28 mouse cellular contexts compared by ENCODE assay signal in the genomic region with DNA sequence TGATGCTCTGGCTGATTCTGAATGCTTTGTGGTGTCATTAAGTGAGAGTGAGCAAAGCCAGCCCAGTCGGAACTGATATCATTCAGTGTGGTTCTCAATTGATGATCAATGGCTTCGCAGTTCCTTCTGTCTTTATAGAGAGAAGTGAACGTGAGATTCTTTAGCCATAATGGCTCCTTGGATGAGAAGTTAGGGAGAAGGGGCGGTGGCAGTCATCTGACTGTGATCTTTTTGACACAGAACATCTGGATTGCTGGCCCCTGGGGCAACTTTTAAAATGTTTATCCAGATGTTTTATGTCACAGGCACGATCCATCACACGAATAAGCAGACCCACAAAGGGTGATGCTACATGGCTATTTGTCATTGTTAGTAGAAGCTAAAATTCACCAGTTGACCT. TPM values are rescaled to one million over a fixed set of nuclear protein-coding genes. Genes with fewer than 3 reads are reported as not detected.
DNase-seq lines count a peak whose midpoint lies in the region; ATAC-seq lines count a peak whose summit lies in the region.
"Had no signal": no experiment of that assay in that cellular context is flagged by ENCODE, and none has a peak within 500 bp of the region (broad histone marks: within the 10 kb centered on the region; RNA-seq: fewer than 3 reads in every experiment).

No protein-coding gene starts in this region.

- intact Hi-C loops in left cerebral cortex, postnatal 36 days (cut with DNase I): no loop called here

- no peak overlapping the region for H3K9ac ChIP-seq in kidney, embryonic 15.5 days
- H3K9ac ChIP-seq in hindbrain, embryonic 14.5 days: no peak overlapping the region
- H3K9ac ChIP-seq: forebrain, embryonic 13.5 days; heart, embryonic 12.5 days; limb, embryonic 12.5 days; liver, postnatal 0 days; neural tube, embryonic 13.5 days; stomach, embryonic 15.5 days had no signal

- ATAC-seq in kidney, embryonic 15.5 days (replicated peaks; ENCODE audit: low FRiP score): no peak
- ATAC-seq in hindbrain, embryonic 14.5 days (ENCODE audit: low FRiP score): no peak
- ATAC-seq: CD4-positive, CD25-positive, alpha-beta regulatory T cell, adult 4 months; forebrain, embryonic 13.5 days; hindbrain, postnatal 0 days; intestine, postnatal 0 days; liver, postnatal 0 days had no signal

- WGBS in kidney, embryonic 15.5 days: 27% methylated on average over 6 of the region's 6 CpGs
- WGBS in hindbrain, embryonic 14.5 days: 56% methylated on average over 6 of the region's 6 CpGs

- peak overlapping the region; percentile 23 for H3K4me2 ChIP-seq in kidney, embryonic 15.5 days
- no peak overlapping the region for H3K4me2 ChIP-seq in hindbrain, embryonic 14.5 days (replicated peaks)
- H3K4me2 ChIP-seq: forebrain, embryonic 13.5 days; heart, embryonic 12.5 days; limb, embryonic 12.5 days; liver, embryonic 11.5 days; neural tube, embryonic 13.5 days; stomach, embryonic 15.5 days had no signal

- DNase-seq in kidney, adult 8-10 months: no peak
- DNase-seq in embryo, embryonic 10 days (ENCODE audit: low spot score): peak; percentile 20
- DNase-seq in forelimb bud, embryonic 11.5 days (ENCODE audit: low read depth, low spot score): peak; percentile 6
- peak; percentile 14 for DNase-seq in lung, postnatal 14 days
- no peak for DNase-seq in left cerebral cortex, postnatal 36 days (ENCODE audit: low spot score in 2 of 2)
- no peak for DNase-seq in cerebellum, postnatal 14 days
- no peak for DNase-seq in hindbrain, embryonic 14.5 days (ENCODE audit: low spot score)
- DNase-seq: adrenal gland, postnatal 25 days; cerebellum, adult 9-10 months; heart, postnatal 10 days; liver, postnatal 0 days; midbrain, embryonic 14.5 days; thymus, adult 18-20 months; thymus, postnatal 36 days had no signal

- no peaks in the 10 kb centered on the region; the same call in 1 of the 2 replicates for H3K27me3 ChIP-seq in kidney, embryonic 15.5 days
- no peaks in the 10 kb centered on the region for H3K27me3 ChIP-seq in hindbrain, embryonic 14.5 days (ENCODE audit: control insufficient read depth, insufficient read depth, low read length)
- H3K27me3 ChIP-seq: forebrain, embryonic 13.5 days; heart, embryonic 12.5 days; limb, embryonic 12.5 days; megakaryocyte, embryonic 14.5 days; neural tube, embryonic 13.5 days; stomach, embryonic 15.5 days had no signal

- no peaks in the 10 kb centered on the region for H3K36me3 ChIP-seq in kidney, embryonic 15.5 days
- H3K36me3 ChIP-seq in hindbrain, embryonic 14.5 days (replicated peaks; ENCODE audit: control insufficient read depth, insufficient read depth): no peaks in the 10 kb centered on the region
- H3K36me3 ChIP-seq: heart, embryonic 12.5 days; hindbrain, embryonic 10.5 days; limb, embryonic 12.5 days; neural tube, embryonic 13.5 days; stomach, embryonic 15.5 days had no signal

- peaks cover 15% of the 10 kb centered on the region for H3K4me1 ChIP-seq in kidney, embryonic 15.5 days
- no peaks in the 10 kb centered on the region for H3K4me1 ChIP-seq in hindbrain, embryonic 14.5 days (replicated peaks; ENCODE audit: control insufficient read depth, insufficient read depth, low read length)
- H3K4me1 ChIP-seq: forebrain, embryonic 13.5 days; heart, embryonic 12.5 days; hindbrain, embryonic 10.5 days; limb, embryonic 12.5 days; megakaryocyte, embryonic 14.5 days; neural tube, embryonic 13.5 days; stomach, embryonic 15.5 days had no signal

- no peak overlapping the region for H3K4me3 ChIP-seq in kidney, embryonic 15.5 days (replicated peaks)
- no peak overlapping the region for H3K4me3 ChIP-seq in hindbrain, embryonic 14.5 days (replicated peaks; ENCODE audit: low read length)
- H3K4me3 ChIP-seq: forebrain, embryonic 13.5 days; heart, embryonic 12.5 days; hindbrain, embryonic 10.5 days; layer of hippocampus, adult 2 months; limb, embryonic 12.5 days; megakaryocyte, embryonic 14.5 days; neural tube, embryonic 13.5 days; stomach, embryonic 15.5 days had no signal

- no peak overlapping the region for H3K27ac ChIP-seq in kidney, embryonic 15.5 days
- H3K27ac ChIP-seq in hindbrain, embryonic 14.5 days: no peak overlapping the region
- H3K27ac ChIP-seq: forebrain, embryonic 13.5 days; hindbrain, embryonic 10.5 days; hindbrain, postnatal 0 days; layer of hippocampus, adult 2 months; limb, embryonic 12.5 days; neural tube, embryonic 13.5 days; stomach, embryonic 15.5 days had no signal

- no peaks in the 10 kb centered on the region for H3K9me3 ChIP-seq in kidney, embryonic 15.5 days (replicated peaks)
- no peaks in the 10 kb centered on the region for H3K9me3 ChIP-seq in hindbrain, embryonic 14.5 days (ENCODE audit: control insufficient read depth, low read length)
- H3K9me3 ChIP-seq: forebrain, embryonic 13.5 days; heart, embryonic 12.5 days; hindbrain, embryonic 10.5 days; limb, embryonic 12.5 days; megakaryocyte, embryonic 14.5 days; neural tube, embryonic 13.5 days; stomach, embryonic 15.5 days had no signal

RNA-seq across cellular contexts. Expression of gene Cpne4, which starts 35.6 kb away (rescaled TPM):
- 0.12 and 0.16 TPM in 2 replicates for polyA plus RNA-seq in kidney, embryonic 15.5 days (2015; fragmentation: Nextera tagmentation; extraction: Ambion mirVana)
- 10 to 100 TPM; 69.9 to 80.3 TPM for total RNA-seq in left cerebral cortex, postnatal 36 days (2021)
- polyA plus RNA-seq in hindbrain, embryonic 14.5 days (2014; fragmentation: Nextera tagmentation; extraction: Ambion mirVana): 11.5 and 15.3 TPM in 2 replicates
- total RNA-seq: gastrocnemius, adult 8-10 months; heart, postnatal 10 days had no signal
- polyA plus RNA-seq: CD4-positive, CD25-positive, alpha-beta regulatory T cell, adult 4 months; liver, postnatal 0 days had no signal

Comparison
In these comparisons a context has a peak if more than half of its experiments do, and no peak if none do; other contexts are left out.
1. DNase-seq: peak in embryo, embryonic 10 days (single experiment), forelimb bud, embryonic 11.5 days (single experiment) and lung, postnatal 14 days (single experiment); none in kidney, adult 8-10 months (0 of 2), left cerebral cortex, postnatal 36 days (0 of 2), cerebellum, postnatal 14 days (0 of 2) and hindbrain, embryonic 14.5 days (single experiment).
2. RNA of gene Cpne4, which starts 35.6 kb away (polyA plus RNA-seq): 11.5 to 15.3 TPM in hindbrain, embryonic 14.5 days; 0.12 to 0.16 TPM in kidney, embryonic 15.5 days; every median in the first group is over 10 times any median in the second.